Mouse (Mus musculus) forebrain, embryonic 14.5 days (tissue): ENCODE results near the gene Grm8. TPM values are rescaled to one million over a fixed set of nuclear protein-coding genes. Genes with fewer than 3 reads are reported as not detected.
"Not testable (repeated sequence)": the region's sequence is repeated elsewhere in the genome, so short reads cannot be mapped to it uniquely, and the experiment has no call there.

Source experiments
- ATAC-seq: fragments of 200-750 bp; cut with Nextera tagmentation; 2 replicates; pipeline ENCODE4 v1.8.0; 2017; ENCODE audit warnings: mild to moderate bottlenecking, moderate library complexity
- DNase-seq: peaks from one replicate; pipeline ENCODE4 v3.0.0-alpha.2; 2015; ENCODE audit warnings: low spot score
- H3K27ac ChIP-seq: fragments of 300-500 bp; sonication (generic); 2 replicates; pipeline ENCODE4 v1.5.1; 2014; ENCODE audit warnings: low read depth, mild to moderate bottlenecking, control low read depth, low read length, moderate library complexity
- H3K27me3 ChIP-seq: fragments of 300-500 bp; sonication (generic); replicated peaks from 2 replicates; pipeline ENCODE4 v1.6.1; 2014; ENCODE audit warnings: low read length, control low read depth, mixed read lengths; ENCODE audit not compliant: control insufficient read depth, insufficient read depth
- H3K36me3 ChIP-seq: fragments of 300-500 bp; sonication (generic); 2 replicates; pipeline ENCODE4 v1.6.1; 2014; ENCODE audit warnings: low read length, control low read depth; ENCODE audit not compliant: control insufficient read depth, insufficient read depth
- H3K4me1 ChIP-seq: fragments of 300-500 bp; sonication (generic); 2 replicates; pipeline ENCODE4 v1.6.1; 2014; ENCODE audit warnings: antibody characterized with exemption, low read length, control low read depth; ENCODE audit not compliant: control insufficient read depth, insufficient read depth
- H3K4me2 ChIP-seq: fragments of 300-500 bp; sonication (generic); 2 replicates; pipeline ENCODE4 v1.6.1; 2014; ENCODE audit warnings: mild to moderate bottlenecking, control low read depth, low read length
- H3K4me3 ChIP-seq: fragments of 300-500 bp; sonication (generic); 2 replicates; pipeline ENCODE4 v1.5.1; 2014; ENCODE audit warnings: low read depth, low read length, control low read depth
- H3K9ac ChIP-seq: fragments of 300-500 bp; sonication (generic); 2 replicates; pipeline ENCODE4 v1.6.1; 2014; ENCODE audit warnings: mild to moderate bottlenecking, low read length, control low read depth, moderate library complexity
- H3K9me3 ChIP-seq: fragments of 300-500 bp; sonication (generic); replicated peaks from 2 replicates; pipeline ENCODE4 v1.6.1; 2016; ENCODE audit warnings: low read length, control low read depth, mixed read lengths; ENCODE audit not compliant: control insufficient read depth
- WGBS: fragments of 180-500 bp; shearing (Covaris S2); extraction: QIAGEN DNeasy Blood & Tissue Kit; methylation state at CpG from one replicate; pipeline ENCODE4 v1.1.7; 2014; 5-methylcytosine and 5-hydroxymethylcytosine counted together
- polyA plus RNA-seq: library from polyadenylated mRNA; unstranded; fragments of >200 nt; fragmentation: Nextera tagmentation; extraction: Ambion mirVana; gene quantifications from 2 replicates; pipeline ENCODE4 v1.2.1, GENCODE M21; 2014

The Grm8 gene
- polyA plus RNA-seq, 1 experiment from 2014 or later: 3.0 TPM

- Histone ChIP-seq H3K9ac (no peak overlapping the region), H3K4me3 (no peak overlapping the region), H3K4me2 (no peak overlapping the region), H3K27ac (no peak overlapping the region), H3K36me3 (no peaks in the 10 kb centered on the region), H3K4me1 (no peaks in the 10 kb centered on the region), H3K27me3 (no peaks in the 10 kb centered on the region), H3K9me3 (no peaks in the 10 kb centered on the region)
- DNase-seq (no peak), ATAC-seq (no peak)
- WGBS: 78% methylated on average over 1 of the region's 1 CpGs
These were observed 249.2 kb downstream of the Grm8 start for GRCm38 (mm10) chr6:27885786-27886185.

- Histone ChIP-seq H3K4me1 (no peaks in the 10 kb centered on the region), H3K9me3 (no peaks in the 10 kb centered on the region), H3K27me3 (no peaks in the 10 kb centered on the region), H3K36me3 (no peaks in the 10 kb centered on the region), H3K4me3 (no peak overlapping the region), H3K27ac (no peak overlapping the region), H3K4me2 (no peak overlapping the region), H3K9ac (no peak overlapping the region)
- DNase-seq: peak; percentile 22
- ATAC-seq: peak; percentile 29; the same call in 1 of the 2 replicates
- WGBS: 2% methylated on average over 1 of the region's 1 CpGs
These were observed 285.3 kb downstream of the Grm8 start for GRCm38 (mm10) chr6:27849644-27850043.

- Histone ChIP-seq H3K4me2 (no peak overlapping the region), H3K36me3 (no peaks in the 10 kb centered on the region), H3K27me3 (no peaks in the 10 kb centered on the region), H3K9me3 (no peaks in the 10 kb centered on the region), H3K27ac (no peak overlapping the region), H3K9ac (no peak overlapping the region), H3K4me3 (no peak overlapping the region), H3K4me1 (no peaks in the 10 kb centered on the region)
- 100% methylated on average over 1 of the region's 1 CpGs for WGBS
- ATAC-seq (no peak), DNase-seq (no peak)
These were observed 298.8 kb downstream of the Grm8 start for GRCm38 (mm10) chr6:27836159-27836558.

GRCm38 (mm10) chr6:27819735-27820134 lies 315.2 kb downstream of the Grm8 start:
- not testable (repeated sequence) for H3K4me1 ChIP-seq, H3K4me3 ChIP-seq, H3K9me3 ChIP-seq, DNase-seq, H3K27me3 ChIP-seq, H3K27ac ChIP-seq, H3K4me2 ChIP-seq, ATAC-seq, H3K9ac ChIP-seq, H3K36me3 ChIP-seq
- 94% methylated on average over 2 of the region's 2 CpGs for WGBS

- Histone ChIP-seq H3K4me1 (no peaks in the 10 kb centered on the region), H3K9me3 (no peaks in the 10 kb centered on the region), H3K4me2 (no peak overlapping the region), H3K27me3 (no peaks in the 10 kb centered on the region), H3K4me3 (no peak overlapping the region), H3K9ac (no peak overlapping the region), H3K27ac (no peak overlapping the region), H3K36me3 (no peaks in the 10 kb centered on the region)
- WGBS: 49% methylated on average over 5 of the region's 5 CpGs
- DNase-seq (no peak), ATAC-seq (no peak)
These were observed 322.2 kb downstream of the Grm8 start for GRCm38 (mm10) chr6:27812789-27813188.

- Histone ChIP-seq H3K9me3 (no peaks in the 10 kb centered on the region), H3K27me3 (no peaks in the 10 kb centered on the region), H3K4me2 (no peak overlapping the region), H3K4me1 (no peaks in the 10 kb centered on the region), H3K4me3 (no peak overlapping the region), H3K9ac (no peak overlapping the region), H3K27ac (no peak overlapping the region), H3K36me3 (no peaks in the 10 kb centered on the region)
- ATAC-seq (no peak), DNase-seq (no peak)
- WGBS: 92% methylated on average over 6 of the region's 6 CpGs
These were observed 325.0 kb downstream of the Grm8 start for GRCm38 (mm10) chr6:27809996-27810395.

GRCm38 (mm10) chr6:27806741-27807140 lies 328.2 kb downstream of the Grm8 start:
- Histone ChIP-seq H3K27me3 (no peaks in the 10 kb centered on the region), H3K9ac (no peak overlapping the region), H3K4me2 (no peak overlapping the region), H3K27ac (no peak overlapping the region), H3K9me3 (no peaks in the 10 kb centered on the region), H3K4me3 (no peak overlapping the region), H3K36me3 (no peaks in the 10 kb centered on the region), H3K4me1 (no peaks in the 10 kb centered on the region)
- ATAC-seq (no peak), DNase-seq (no peak)

GRCm38 (mm10) chr6:27800881-27801572 lies 334.0 kb downstream of the Grm8 start:
- no peak overlapping the region for H3K9ac ChIP-seq
- no peaks in the 10 kb centered on the region for H3K27me3 ChIP-seq
- ATAC-seq (no peak), DNase-seq (no peak)
- H3K4me2 ChIP-seq: no peak overlapping the region
- no peaks in the 10 kb centered on the region for H3K4me1 ChIP-seq
- H3K9me3 ChIP-seq: no peaks in the 10 kb centered on the region
- 63% methylated on average over 6 of the region's 6 CpGs for WGBS
- no peak overlapping the region for H3K4me3 ChIP-seq
- H3K36me3 ChIP-seq: no peaks in the 10 kb centered on the region
- no peak overlapping the region for H3K27ac ChIP-seq

- no peak overlapping the region for H3K4me3 ChIP-seq
- no peak overlapping the region for H3K27ac ChIP-seq
- no peaks in the 10 kb centered on the region for H3K36me3 ChIP-seq
- no peaks in the 10 kb centered on the region for H3K27me3 ChIP-seq
- 96% methylated on average over 3 of the region's 3 CpGs for whole genome bisulfite sequencing
- ATAC-seq (no peak), DNase-seq (no peak)
- H3K9ac ChIP-seq: no peak overlapping the region
- H3K4me1 ChIP-seq: no peaks in the 10 kb centered on the region
- H3K4me2 ChIP-seq: no peak overlapping the region
- no peaks in the 10 kb centered on the region for H3K9me3 ChIP-seq
These were observed 336.2 kb downstream of the Grm8 start for GRCm38 (mm10) chr6:27798735-27799134.
